Mouse (Mus musculus): ENCODE data around the gene Ptges3.
"Not testable (repeated sequence)": the region's sequence is repeated elsewhere in the genome, so short reads cannot be mapped to it uniquely, and the experiment has no call there.

The Ptges3 gene

GRCm38 (mm10) chr10:128058601-128059151 lies at the start of gene Ptges3:
Ptges3 (plus strand) TSS chr10:128058954.
- in situ Hi-C loops (cut with MboI, MseI), result no loop called here

GRCm38 (mm10) chr10:128009735-128010134 lies 49.0 kb upstream of the Ptges3 start:
- in situ Hi-C loops (cut with MboI, MseI), result loop anchor here (5.0 kb wide), 1 partner anchor 52 kb away; no protein-coding TSS in a partner anchor

- in situ Hi-C loops (cut with MboI, MseI), result no loop called here
Measured at GRCm38 (mm10) chr10:128015068-128015934, 43.5 kb upstream of the Ptges3 start, which contains the start of gene Prim1. Prim1 (plus strand) TSS chr10:128015168.

GRCm38 (mm10) chr10:128022196-128022595 lies 36.6 kb upstream of the Ptges3 start:
- in situ Hi-C loops (cut with MboI, MseI), result no loop called here

- in situ Hi-C loops (cut with MboI, MseI), result no loop called here
Measured at GRCm38 (mm10) chr10:128023496-128023895, 35.3 kb upstream of the Ptges3 start.

GRCm38 (mm10) chr10:128029931-128030330 lies 28.8 kb upstream of the Ptges3 start:
- in situ Hi-C loops (cut with MboI, MseI), result no loop called here

GRCm38 (mm10) chr10:128030860-128031259 lies 27.9 kb upstream of the Ptges3 start:
- in situ Hi-C loops (cut with MboI, MseI), result no loop called here

GRCm38 (mm10) chr10:128036746-128037425 lies 21.9 kb upstream of the Ptges3 start:
- in situ Hi-C loops (cut with MboI, MseI), result no loop called here

- in situ Hi-C loops (cut with MboI, MseI), result no loop called here
Measured at GRCm38 (mm10) chr10:128037921-128038320, 20.8 kb upstream of the Ptges3 start.

GRCm38 (mm10) chr10:128039167-128039566 lies 19.6 kb upstream of the Ptges3 start:
- in situ Hi-C loops (cut with MboI, MseI), result no loop called here

- in situ Hi-C loops (cut with MboI, MseI), result no loop called here
Measured at GRCm38 (mm10) chr10:128039858-128040257, 18.9 kb upstream of the Ptges3 start.

- in situ Hi-C loops (cut with MboI, MseI), result no loop called here
Measured at GRCm38 (mm10) chr10:128040293-128040692, 18.5 kb upstream of the Ptges3 start.

- in situ Hi-C loops (cut with MboI, MseI), result no loop called here
Measured at GRCm38 (mm10) chr10:128041636-128042035, 17.1 kb upstream of the Ptges3 start.

GRCm38 (mm10) chr10:128042466-128042865 lies 16.3 kb upstream of the Ptges3 start:
- in situ Hi-C loops (cut with MboI, MseI), result no loop called here

- in situ Hi-C loops (cut with MboI, MseI), result no loop called here
Measured at GRCm38 (mm10) chr10:128043041-128043835, 15.5 kb upstream of the Ptges3 start.

- in situ Hi-C loops (cut with MboI, MseI), result loop anchor here (5.0 kb wide), 1 partner anchor 39 kb away; no protein-coding TSS in a partner anchor
Measured at GRCm38 (mm10) chr10:128048157-128048556, 10.6 kb upstream of the Ptges3 start.

GRCm38 (mm10) chr10:128049741-128050140 lies 9.0 kb upstream of the Ptges3 start:
- in situ Hi-C loops (cut with MboI, MseI), result loop anchor here (5.0 kb wide), 1 partner anchor 38 kb away; no protein-coding TSS in a partner anchor

- in situ Hi-C loops (cut with MboI, MseI), result no loop called here
Measured at GRCm38 (mm10) chr10:128050355-128050754, 8.4 kb upstream of the Ptges3 start.

- in situ Hi-C loops (cut with MboI, MseI), result no loop called here
Measured at GRCm38 (mm10) chr10:128051589-128051988, 7.2 kb upstream of the Ptges3 start.

GRCm38 (mm10) chr10:128052136-128052535 lies 6.6 kb upstream of the Ptges3 start:
- in situ Hi-C loops (cut with MboI, MseI), result not testable (repeated sequence)

GRCm38 (mm10) chr10:128053001-128053400 lies 5.8 kb upstream of the Ptges3 start:
- in situ Hi-C loops (cut with MboI, MseI), result no loop called here

All from T-helper 1 cell (primary cell).